Mouse (Mus musculus) forebrain, postnatal 0 days (tissue): Measurements from ENCODE around the gene Gm6793. TPM values are rescaled to one million over a fixed set of nuclear protein-coding genes. Genes with fewer than 3 reads are reported as not detected.

Experiments used
- ATAC-seq: fragments of 200-750 bp; cut with Nextera tagmentation; 2 replicates; pipeline ENCODE4 v1.8.0; 2017; ENCODE audit warnings: mild to moderate bottlenecking, moderate library complexity
- DNase-seq: peaks from one replicate; pipeline ENCODE4 v3.0.0-alpha.2; 2015
- H3K27ac ChIP-seq: fragments of 300-500 bp; sonication (generic); 2 replicates; pipeline ENCODE4 v1.5.1; 2014; ENCODE audit warnings: low read depth, mild to moderate bottlenecking, antibody characterized with exemption, low read length, moderate library complexity, mixed read lengths
- H3K27me3 ChIP-seq: fragments of 300-500 bp; sonication (generic); 2 replicates; pipeline ENCODE4 v1.6.1; 2014; ENCODE audit warnings: mild to moderate bottlenecking, low read length, mixed read lengths; ENCODE audit not compliant: insufficient read depth
- H3K36me3 ChIP-seq: fragments of 300-500 bp; sonication (generic); 2 replicates; pipeline ENCODE4 v1.6.1; 2014; ENCODE audit warnings: mild to moderate bottlenecking, moderate library complexity; ENCODE audit not compliant: insufficient read depth
- H3K4me1 ChIP-seq: fragments of 300-500 bp; sonication (generic); 2 replicates; pipeline ENCODE4 v1.6.1; 2014; ENCODE audit warnings: antibody characterized with exemption; ENCODE audit not compliant: insufficient read depth
- H3K4me2 ChIP-seq: fragments of 300-500 bp; sonication (generic); 2 replicates; pipeline ENCODE4 v1.6.1; 2014; ENCODE audit warnings: low read depth, mild to moderate bottlenecking, moderate library complexity
- H3K4me3 ChIP-seq: fragments of 300-500 bp; sonication (generic); 2 replicates; pipeline ENCODE4 v1.5.1; 2014; ENCODE audit warnings: low read depth, low read length, mixed read lengths
- H3K9ac ChIP-seq: fragments of 300-500 bp; sonication (generic); 2 replicates; pipeline ENCODE4 v1.6.1; 2014; ENCODE audit warnings: mild to moderate bottlenecking
- H3K9me3 ChIP-seq: fragments of 300-500 bp; sonication (generic); 2 replicates; pipeline ENCODE4 v1.6.1; 2016; ENCODE audit warnings: low read length
- CTCF ChIP-seq: sonication (generic); IDR thresholded peaks from 2 replicates; pipeline ENCODE4 v1.5.1; 2016; ENCODE audit warnings: antibody characterized with exemption, control low read depth, low read depth
- WGBS: fragments of 180-500 bp; shearing (Covaris S2); extraction: QIAGEN DNeasy Blood & Tissue Kit; methylation state at CpG from one replicate; pipeline ENCODE4 v1.1.7; 2014; 5-methylcytosine and 5-hydroxymethylcytosine counted together
- polyA plus RNA-seq: library from polyadenylated mRNA; unstranded; fragments of >200 nt; fragmentation: Nextera tagmentation; extraction: Ambion mirVana; gene quantifications from 2 replicates; pipeline ENCODE4 v1.2.1, GENCODE M21; 2015
- total RNA-seq: library from RNA; depleted of rRNA; stranded (reverse); fragments of >200 nt; gene quantifications from 2 replicates; pipeline ENCODE4 v1.2.3, GENCODE M21; 2014

Gm6793 gene
- total and polyA plus RNA-seq, 2 experiments from 2014 or later, result 0.35 TPM; not detected in 1

GRCm38 (mm10) chr8:111991278-111991677, 23.6 kb downstream of the Gm6793 start:
- 36% methylated on average over 8 of the region's 8 CpGs for WGBS
- Histone ChIP-seq H3K36me3 (peaks cover 41% of the 10 kb centered on the region), H3K4me2 (peak overlapping the region; percentile 70), H3K9me3 (no peaks in the 10 kb centered on the region), H3K27me3 (no peaks in the 10 kb centered on the region), H3K4me3 (peak overlapping the region; percentile 57), H3K4me1 (no peaks in the 10 kb centered on the region), H3K27ac (no peak overlapping the region), H3K9ac (peak overlapping the region; percentile 69)
- no peak for TF ChIP-seq CTCF
- no peak for ATAC-seq
- DNase-seq, result peak; percentile 49

GRCm38 (mm10) chr8:111989911-111990310, 24.9 kb downstream of the Gm6793 start:
- 12% methylated on average over 7 of the region's 7 CpGs for WGBS

DNA sequence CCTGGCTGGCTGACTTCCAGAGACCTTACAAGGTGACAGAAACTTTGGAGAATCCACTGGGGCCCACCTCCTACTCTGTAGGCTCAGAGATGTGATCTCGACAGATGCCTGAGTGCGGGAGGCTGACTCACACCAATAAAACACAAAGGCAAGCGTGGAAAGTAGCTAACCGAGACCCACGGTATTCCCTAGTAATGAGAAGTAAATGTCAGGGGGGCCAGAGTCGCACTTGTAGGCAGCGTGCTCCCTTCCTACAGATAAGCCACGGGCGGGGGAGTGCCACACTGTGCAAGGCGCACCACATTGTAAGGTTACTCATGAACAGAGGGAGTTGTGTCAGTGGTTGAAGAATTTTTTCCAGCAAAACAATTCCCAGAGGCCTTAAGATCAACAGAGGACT, 30.3 kb downstream of the Gm6793 start:
- no peak overlapping the region for H3K27ac ChIP-seq
- no peak overlapping the region for H3K4me3 ChIP-seq
- H3K9me3 ChIP-seq, result no peaks in the 10 kb centered on the region
- no peaks in the 10 kb centered on the region for H3K27me3 ChIP-seq
- DNase-seq, result no peak
- ATAC-seq, result no peak
- no peak for TF ChIP-seq CTCF
- WGBS, result 93% methylated on average over 10 of the region's 10 CpGs
- H3K36me3 ChIP-seq, result peaks cover 31% of the 10 kb centered on the region
- no peak overlapping the region for H3K4me2 ChIP-seq
- no peaks in the 10 kb centered on the region for H3K4me1 ChIP-seq
- H3K9ac ChIP-seq, result no peak overlapping the region

More at GRCm38 (mm10) chr8:111989911-111990310, 24.9 kb downstream of the Gm6793 start:
- H3K9me3 ChIP-seq, result no peaks in the 10 kb centered on the region
- H3K4me3 ChIP-seq, result no peak overlapping the region
- peak; percentile 86 for TF ChIP-seq CTCF
- no peak overlapping the region for H3K27ac ChIP-seq
- H3K4me1 ChIP-seq, result no peaks in the 10 kb centered on the region
- no peaks in the 10 kb centered on the region for H3K27me3 ChIP-seq
- DNase-seq, result peak; percentile 79
- no peak for ATAC-seq
- peaks cover 38% of the 10 kb centered on the region for H3K36me3 ChIP-seq
- no peak overlapping the region for H3K4me2 ChIP-seq
- no peak overlapping the region for H3K9ac ChIP-seq

DNA sequence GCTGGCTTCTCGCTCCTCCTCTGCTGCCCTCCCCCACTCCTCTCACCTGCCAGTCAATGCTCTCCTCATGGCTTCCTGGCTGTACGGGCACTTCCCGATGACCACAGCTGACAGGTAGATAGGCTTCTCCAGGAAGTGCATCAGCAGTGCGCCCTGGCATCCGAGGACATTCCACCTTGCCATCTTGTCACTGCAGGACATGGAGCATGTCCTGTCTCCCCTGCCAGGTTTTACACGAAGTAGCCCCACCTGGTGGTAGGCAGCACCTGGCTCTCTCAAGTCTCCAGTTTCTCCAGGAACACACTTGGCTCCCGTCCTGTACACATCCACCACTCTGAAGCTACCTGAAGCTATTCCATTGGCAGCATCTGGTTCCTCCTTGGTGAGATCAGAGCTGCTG, 32.7 kb downstream of the Gm6793 start:
- Histone ChIP-seq H3K4me2 (no peak overlapping the region), H3K9me3 (no peaks in the 10 kb centered on the region), H3K36me3 (peaks cover 31% of the 10 kb centered on the region), H3K27me3 (no peaks in the 10 kb centered on the region), H3K4me1 (no peaks in the 10 kb centered on the region), H3K9ac (no peak overlapping the region), H3K27ac (no peak overlapping the region), H3K4me3 (no peak overlapping the region)
- TF ChIP-seq CTCF, result no peak; the same call in none of the 2 replicates
- ATAC-seq, result no peak
- no peak for DNase-seq
- 82% methylated on average over 7 of the region's 7 CpGs for WGBS

DNA sequence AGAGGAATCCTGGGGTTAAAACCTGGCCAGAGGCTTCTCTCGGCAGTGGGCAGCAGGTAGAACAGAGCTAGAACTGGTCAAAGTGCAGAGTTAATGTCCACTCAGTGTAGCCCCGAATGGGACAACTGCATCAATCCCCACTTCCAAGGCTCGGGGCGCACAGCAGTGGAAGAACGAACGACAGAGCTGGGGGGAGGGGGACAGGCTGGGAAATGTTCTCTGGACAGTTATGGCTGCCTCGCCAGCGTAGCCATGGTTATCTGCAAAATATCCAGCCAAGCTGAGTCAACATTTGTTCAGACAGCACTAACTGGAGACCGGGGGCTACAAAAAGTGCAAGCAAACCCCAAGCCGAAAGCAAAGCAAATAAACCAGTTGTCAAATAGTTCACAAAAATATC, 36.7 kb downstream of the Gm6793 start:
- Histone ChIP-seq H3K27ac (no peak overlapping the region), H3K4me1 (no peaks in the 10 kb centered on the region), H3K36me3 (peaks cover 14% of the 10 kb centered on the region; the same call in 1 of the 2 replicates), H3K4me2 (no peak overlapping the region), H3K9me3 (no peaks in the 10 kb centered on the region), H3K27me3 (no peaks in the 10 kb centered on the region), H3K4me3 (no peak overlapping the region), H3K9ac (no peak overlapping the region)
- ATAC-seq (no peak), DNase-seq (no peak)
- WGBS, result 84% methylated on average over 10 of the region's 10 CpGs
- TF ChIP-seq CTCF, result no peak

DNA sequence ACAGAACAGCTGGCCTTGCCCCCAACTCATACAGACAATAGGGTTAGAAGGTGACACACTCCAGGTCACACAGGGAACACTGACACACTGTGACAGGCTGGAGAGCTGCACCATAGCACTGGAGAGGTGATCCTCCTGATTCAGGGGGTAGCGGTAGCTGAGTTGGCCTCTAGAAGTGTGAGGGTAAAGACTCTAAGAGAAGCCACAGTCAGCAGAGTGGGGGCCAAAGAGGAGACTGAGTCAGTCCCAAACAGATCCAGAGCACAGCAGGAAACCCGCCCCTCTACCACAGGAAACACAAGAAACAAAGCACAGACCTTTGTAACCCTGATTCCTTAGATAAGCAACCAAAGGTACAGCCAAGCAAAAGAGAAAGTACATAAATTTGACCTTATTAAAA, 38.5 kb downstream of the Gm6793 start:
- H3K4me1 ChIP-seq, result no peaks in the 10 kb centered on the region
- H3K27me3 ChIP-seq, result no peaks in the 10 kb centered on the region
- ATAC-seq (no peak), DNase-seq (no peak)
- H3K9ac ChIP-seq, result no peak overlapping the region
- H3K27ac ChIP-seq, result no peak overlapping the region
- peaks cover 8% of the 10 kb centered on the region; the same call in 1 of the 2 replicates for H3K36me3 ChIP-seq
- WGBS, result 98% methylated on average over 2 of the region's 2 CpGs
- TF ChIP-seq CTCF, result no peak
- no peak overlapping the region for H3K4me2 ChIP-seq
- H3K4me3 ChIP-seq, result no peak overlapping the region
- H3K9me3 ChIP-seq, result no peaks in the 10 kb centered on the region

GRCm38 (mm10) chr8:111975706-111976105, 39.1 kb downstream of the Gm6793 start:
- H3K9ac ChIP-seq, result no peak overlapping the region
- no peak for DNase-seq
- H3K9me3 ChIP-seq, result no peaks in the 10 kb centered on the region
- peaks cover 8% of the 10 kb centered on the region; the same call in 1 of the 2 replicates for H3K36me3 ChIP-seq
- H3K4me3 ChIP-seq, result no peak overlapping the region
- no peak overlapping the region for H3K4me2 ChIP-seq
- no peaks in the 10 kb centered on the region for H3K27me3 ChIP-seq
- H3K27ac ChIP-seq, result no peak overlapping the region
- H3K4me1 ChIP-seq, result no peaks in the 10 kb centered on the region
- TF ChIP-seq CTCF, result no peak
- 97% methylated on average over 2 of the region's 2 CpGs for WGBS
- ATAC-seq, result no peak
